Mouse (Mus musculus) ZHBTc4 (cell line): ENCODE measurements around the gene Map3k14.

Experiments
- DNase-seq: peaks from one replicate; pipeline ENCODE4 v3.0.0-alpha.2; 2011; ENCODE audit warnings: low read depth, low spot score

Gene Map3k14

GRCm38 (mm10) chr11:103215355-103215754 is 51.9 kb downstream of the Map3k14 start:
- no peak for DNase-seq

DNA sequence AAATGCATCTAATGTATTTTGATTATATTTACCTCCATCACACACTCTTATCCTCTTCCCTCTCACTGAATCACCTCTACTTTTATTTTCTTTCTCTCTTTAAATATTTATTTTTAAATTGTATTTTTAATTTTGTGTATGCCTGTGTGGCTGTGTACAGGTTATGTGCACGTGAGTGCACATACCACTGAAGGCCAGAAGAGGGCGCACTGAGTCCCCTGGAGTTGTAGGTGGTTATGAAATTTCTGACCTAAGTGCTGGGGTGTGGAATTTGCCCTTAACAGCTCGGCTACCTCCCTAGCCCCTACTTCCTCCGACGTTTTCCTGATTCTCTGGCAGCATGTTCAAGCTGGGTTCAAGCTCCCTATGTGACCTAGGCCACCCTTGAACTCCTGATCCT is 53.6 kb downstream of the Map3k14 start:
- DNase-seq = peak; percentile 56

- peak; percentile 64 for DNase-seq
Measured at GRCm38 (mm10) chr11:103210291-103210690, 57.0 kb downstream of the Map3k14 start.

- no peak for DNase-seq
Measured at GRCm38 (mm10) chr11:103208458-103208857, 58.8 kb downstream of the Map3k14 start, which contains the start of gene 1700023F06Rik. TSS of gene 1700023F06Rik (minus strand) at chr11:103208558.

DNA sequence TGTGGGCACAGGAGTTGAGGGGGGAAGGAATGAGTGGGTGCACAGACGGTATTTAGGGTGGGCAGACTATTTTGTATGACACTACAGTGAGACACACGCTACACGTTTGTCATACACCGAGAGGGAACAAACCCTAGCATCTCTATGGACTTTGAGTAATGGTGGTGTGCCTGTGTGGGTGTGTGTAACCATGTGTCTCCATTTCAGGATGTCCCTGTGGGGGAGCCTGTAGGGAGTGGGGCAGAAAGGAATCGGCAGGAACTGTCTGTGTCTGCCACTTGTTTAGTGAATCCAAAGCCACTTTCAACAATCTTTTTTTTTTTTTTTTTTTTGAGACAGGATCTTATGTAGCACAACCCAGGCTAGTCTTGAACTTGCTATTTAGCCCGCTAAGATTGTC is 61.1 kb downstream of the Map3k14 start:
- no peak for DNase-seq

DNA sequence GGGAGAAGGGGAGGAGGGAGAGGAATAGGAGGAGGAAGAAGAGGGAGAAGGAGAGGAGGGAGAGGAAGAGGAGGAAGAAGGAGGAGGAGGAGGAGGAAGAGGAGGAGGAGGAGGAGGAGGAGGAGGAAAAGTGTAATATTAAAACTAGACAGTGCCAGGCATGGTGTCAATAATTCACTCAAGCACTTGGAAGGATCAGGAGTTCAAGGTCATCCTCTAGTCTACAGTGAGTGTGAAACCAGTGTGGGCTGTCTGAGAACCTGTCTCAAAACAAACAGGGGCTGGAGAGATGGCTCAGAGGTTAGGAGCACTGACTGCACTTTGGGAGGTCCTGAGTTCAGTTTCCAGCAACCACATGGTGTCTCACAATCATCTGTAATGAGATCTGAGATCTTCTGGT is 64.9 kb downstream of the Map3k14 start:
- DNase-seq = no peak

- DNase-seq = no peak
Measured at GRCm38 (mm10) chr11:103201664-103202063, 65.6 kb downstream of the Map3k14 start.

GRCm38 (mm10) chr11:103198911-103199803 is 68.1 kb downstream of the Map3k14 start:
- peak; percentile 86 for DNase-seq

- DNase-seq = no peak
Measured at GRCm38 (mm10) chr11:103198339-103198738, 68.9 kb downstream of the Map3k14 start.

GRCm38 (mm10) chr11:103197340-103197739 is 69.9 kb downstream of the Map3k14 start:
- no peak for DNase-seq

GRCm38 (mm10) chr11:103195656-103196055 is 71.6 kb downstream of the Map3k14 start:
- DNase-seq = no peak

GRCm38 (mm10) chr11:103195236-103195635 is 72.0 kb downstream of the Map3k14 start:
- no peak for DNase-seq

DNA sequence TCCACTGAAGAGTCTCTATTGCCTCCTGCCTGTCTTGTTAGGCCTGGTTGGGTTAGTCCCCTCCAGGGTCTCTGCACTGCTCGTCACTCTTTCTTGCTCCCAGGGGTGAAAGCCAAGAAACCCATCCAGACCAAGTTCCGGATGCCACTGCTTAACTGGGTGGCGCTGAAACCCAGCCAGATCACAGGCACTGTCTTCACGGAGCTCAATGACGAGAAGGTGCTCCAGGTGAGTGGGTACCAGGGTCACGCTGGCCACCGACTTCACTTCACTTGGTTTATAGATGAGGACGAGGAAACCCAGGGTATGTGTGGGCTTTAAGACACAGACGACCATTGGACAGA is 73.5 kb downstream of the Map3k14 start:
- no peak for DNase-seq

- DNase-seq = peak; percentile 60
Measured at GRCm38 (mm10) chr11:103192956-103193824, 74.1 kb downstream of the Map3k14 start.

GRCm38 (mm10) chr11:103192230-103192955 is 74.9 kb downstream of the Map3k14 start:
- no peak for DNase-seq

- peak; percentile 55 for DNase-seq
Measured at GRCm38 (mm10) chr11:103184891-103185290, 82.4 kb downstream of the Map3k14 start.

GRCm38 (mm10) chr11:103181911-103182310 is 85.4 kb downstream of the Map3k14 start:
- no peak for DNase-seq

DNA sequence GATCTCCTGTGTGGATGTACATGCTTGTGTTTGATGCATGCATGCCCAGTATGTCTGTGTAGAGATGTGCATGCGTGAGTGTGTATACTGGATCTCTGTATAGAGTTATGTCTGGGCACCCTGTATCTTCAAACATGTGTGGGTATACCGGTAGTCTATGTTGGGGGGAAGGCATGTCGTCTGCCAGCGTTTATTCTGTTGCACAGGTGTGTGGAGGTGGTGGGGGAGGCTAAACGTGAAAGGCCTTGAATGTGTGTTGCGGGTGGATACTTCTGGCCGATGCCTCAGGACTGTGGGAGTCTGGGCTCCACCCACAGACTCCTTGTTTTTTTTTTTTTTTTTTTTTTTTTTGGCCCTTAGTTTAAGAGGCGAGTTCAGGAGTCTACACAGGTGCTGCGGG is 85.9 kb downstream of the Map3k14 start:
- no peak for DNase-seq

- no peak for DNase-seq
Measured at GRCm38 (mm10) chr11:103180426-103180825, 86.8 kb downstream of the Map3k14 start.

DNA sequence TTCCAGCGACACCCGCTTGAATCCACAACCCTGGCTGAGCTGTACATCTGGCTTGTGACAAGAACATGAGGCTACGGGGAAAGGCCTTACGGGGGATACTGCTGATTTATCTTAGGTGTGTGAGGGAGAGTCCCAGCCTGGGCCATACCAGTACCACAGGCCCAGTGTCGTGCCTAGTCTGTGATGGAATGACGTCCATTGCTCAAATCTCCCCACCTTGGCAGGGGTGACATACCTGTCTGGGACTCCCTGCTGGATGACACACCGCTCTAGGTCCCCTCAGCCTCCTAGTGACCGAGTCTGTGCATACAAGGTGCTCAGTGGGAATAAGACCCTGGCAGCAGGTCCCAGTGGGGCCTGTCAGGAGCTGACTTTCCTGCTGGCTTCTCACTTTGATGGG is 88.5 kb downstream of the Map3k14 start:
- DNase-seq = no peak

- DNase-seq = no peak
Measured at GRCm38 (mm10) chr11:103177815-103178485, 89.3 kb downstream of the Map3k14 start.
